Mouse (Mus musculus): ENCODE measurements around the gene Zmiz1. TPM values are rescaled to one million over a fixed set of nuclear protein-coding genes. Genes with fewer than 3 reads are reported as not detected.

The Zmiz1 gene
- polyA plus RNA-seq, 1 experiment: 99.2 TPM

GRCm38 (mm10) chr14:25611815-25612698, 153.1 kb downstream of the Zmiz1 start:
- Histone ChIP-seq H3K4me3 (ENCODE audit: insufficient read depth, low read length) (no peak overlapping the region), H3K27ac (ENCODE audit: insufficient read depth, low read depth, low read length) (no peak overlapping the region), H3K4me1 (ENCODE audit: control insufficient read depth, insufficient read depth, low read length) (peaks cover 67% of the 10 kb centered on the region)
- TF ChIP-seq POLR2A (IDR thresholded peaks at IDR 0.05; ENCODE audit: borderline replicate concordance, low read depth, low read length) (no peak), CTCF (IDR thresholded peaks at IDR 0.05; ENCODE audit: low read depth, low read length) (no peak)

GRCm38 (mm10) chr14:25613942-25614575, 155.1 kb downstream of the Zmiz1 start:
- Histone ChIP-seq H3K4me3 (ENCODE audit: insufficient read depth, low read length) (no peak overlapping the region), H3K4me1 (ENCODE audit: control insufficient read depth, insufficient read depth, low read length) (peaks cover 59% of the 10 kb centered on the region), H3K27ac (ENCODE audit: insufficient read depth, low read depth, low read length) (peak overlapping the region; percentile 77)
- TF ChIP-seq POLR2A (IDR thresholded peaks at IDR 0.05; ENCODE audit: borderline replicate concordance, low read depth, low read length) (no peak), CTCF (IDR thresholded peaks at IDR 0.05; ENCODE audit: low read depth, low read length) (no peak)

GRCm38 (mm10) chr14:25614684-25615083, 155.7 kb downstream of the Zmiz1 start:
- Histone ChIP-seq H3K27ac (ENCODE audit: insufficient read depth, low read depth, low read length) (peak overlapping the region; percentile 77), H3K4me3 (ENCODE audit: insufficient read depth, low read length) (no peak overlapping the region; the same call in 1 of the 2 replicates), H3K4me1 (ENCODE audit: control insufficient read depth, insufficient read depth, low read length) (peaks cover 56% of the 10 kb centered on the region)
- TF ChIP-seq POLR2A (IDR thresholded peaks at IDR 0.05; ENCODE audit: borderline replicate concordance, low read depth, low read length) (no peak), CTCF (IDR thresholded peaks at IDR 0.05; ENCODE audit: low read depth, low read length) (no peak)

GRCm38 (mm10) chr14:25615602-25616001, 156.6 kb downstream of the Zmiz1 start:
- no peak for TF ChIP-seq CTCF (IDR thresholded peaks at IDR 0.05; ENCODE audit: low read depth, low read length)
- TF ChIP-seq POLR2A (IDR thresholded peaks at IDR 0.05; ENCODE audit: borderline replicate concordance, low read depth, low read length): no peak
- peak overlapping the region; percentile 65 for H3K27ac ChIP-seq (ENCODE audit: insufficient read depth, low read depth, low read length)
- H3K4me1 ChIP-seq (ENCODE audit: control insufficient read depth, insufficient read depth, low read length): peaks cover 47% of the 10 kb centered on the region
- no peak overlapping the region for H3K4me3 ChIP-seq (ENCODE audit: insufficient read depth, low read length)

GRCm38 (mm10) chr14:25616009-25616723, 157.2 kb downstream of the Zmiz1 start:
- TF ChIP-seq CTCF (IDR thresholded peaks at IDR 0.05; ENCODE audit: low read depth, low read length) (no peak), POLR2A (IDR thresholded peaks at IDR 0.05; ENCODE audit: borderline replicate concordance, low read depth, low read length) (no peak)
- Histone ChIP-seq H3K4me1 (ENCODE audit: control insufficient read depth, insufficient read depth, low read length) (peaks cover 42% of the 10 kb centered on the region), H3K27ac (ENCODE audit: insufficient read depth, low read depth, low read length) (no peak overlapping the region), H3K4me3 (ENCODE audit: insufficient read depth, low read length) (no peak overlapping the region)

GRCm38 (mm10) chr14:25617264-25617663, 158.3 kb downstream of the Zmiz1 start:
- H3K27ac ChIP-seq (ENCODE audit: insufficient read depth, low read depth, low read length): no peak overlapping the region
- no peak for TF ChIP-seq POLR2A (IDR thresholded peaks at IDR 0.05; ENCODE audit: borderline replicate concordance, low read depth, low read length)
- no peak for TF ChIP-seq CTCF (IDR thresholded peaks at IDR 0.05; ENCODE audit: low read depth, low read length)
- no peak overlapping the region for H3K4me3 ChIP-seq (ENCODE audit: insufficient read depth, low read length)
- H3K4me1 ChIP-seq (ENCODE audit: control insufficient read depth, insufficient read depth, low read length): peaks cover 38% of the 10 kb centered on the region

GRCm38 (mm10) chr14:25619066-25619762, 160.2 kb downstream of the Zmiz1 start:
- H3K4me3 ChIP-seq (ENCODE audit: insufficient read depth, low read length): no peak overlapping the region
- H3K4me1 ChIP-seq (ENCODE audit: control insufficient read depth, insufficient read depth, low read length): peaks cover 19% of the 10 kb centered on the region
- TF ChIP-seq CTCF (IDR thresholded peaks at IDR 0.05; ENCODE audit: low read depth, low read length): no peak
- TF ChIP-seq POLR2A (IDR thresholded peaks at IDR 0.05; ENCODE audit: borderline replicate concordance, low read depth, low read length): no peak

GRCm38 (mm10) chr14:25620766-25621165, 161.8 kb downstream of the Zmiz1 start:
- TF ChIP-seq POLR2A (IDR thresholded peaks at IDR 0.05; ENCODE audit: borderline replicate concordance, low read depth, low read length) (no peak), CTCF (IDR thresholded peaks at IDR 0.05; ENCODE audit: low read depth, low read length) (no peak)
- Histone ChIP-seq H3K4me1 (ENCODE audit: control insufficient read depth, insufficient read depth, low read length) (peaks cover 5% of the 10 kb centered on the region), H3K27ac (ENCODE audit: insufficient read depth, low read depth, low read length) (no peak overlapping the region), H3K4me3 (ENCODE audit: insufficient read depth, low read length) (no peak overlapping the region)

More at GRCm38 (mm10) chr14:25619066-25619762, 160.2 kb downstream of the Zmiz1 start:
- H3K27ac ChIP-seq (ENCODE audit: insufficient read depth, low read depth, low read length): no peak overlapping the region

- Histone ChIP-seq H3K27ac (ENCODE audit: insufficient read depth, low read depth, low read length) (no peak overlapping the region), H3K4me3 (ENCODE audit: insufficient read depth, low read length) (no peak overlapping the region), H3K4me1 (ENCODE audit: control insufficient read depth, insufficient read depth, low read length) (peaks cover 14% of the 10 kb centered on the region)
- TF ChIP-seq POLR2A (IDR thresholded peaks at IDR 0.05; ENCODE audit: borderline replicate concordance, low read depth, low read length) (no peak), CTCF (IDR thresholded peaks at IDR 0.05; ENCODE audit: low read depth, low read length) (no peak)
Observed at GRCm38 (mm10) chr14:25623698-25624097, 164.7 kb downstream of the Zmiz1 start.

All from bone marrow macrophage, adult 2 months (primary cell).